Mouse (Mus musculus) small intestine, adult 2 months (tissue): ENCODE data around the gene Cts6.
"Not testable (repeated sequence)": the region's sequence is repeated elsewhere in the genome, so short reads cannot be mapped to it uniquely, and the experiment has no call there.

ENCODE experiments used
- CTCF ChIP-seq: fragments of 200-500 bp; IDR thresholded peaks from 2 replicates; pipeline ENCODE4 v1.5.1; 2012; ENCODE audit warnings: low read depth, mild to moderate bottlenecking, control low read depth, inconsistent platforms, low read length, moderate library complexity, mixed read lengths; ENCODE audit not compliant: insufficient replicate concordance, insufficient read length; ENCODE audit errors: extremely low read depth
- POLR2A ChIP-seq: fragments of 200-500 bp; IDR thresholded peaks from 2 replicates; pipeline ENCODE4 v1.6.1; 2012; ENCODE audit warnings: low read depth, mild to moderate bottlenecking, control low read depth, inconsistent platforms, low read length, moderate library complexity

DNA sequence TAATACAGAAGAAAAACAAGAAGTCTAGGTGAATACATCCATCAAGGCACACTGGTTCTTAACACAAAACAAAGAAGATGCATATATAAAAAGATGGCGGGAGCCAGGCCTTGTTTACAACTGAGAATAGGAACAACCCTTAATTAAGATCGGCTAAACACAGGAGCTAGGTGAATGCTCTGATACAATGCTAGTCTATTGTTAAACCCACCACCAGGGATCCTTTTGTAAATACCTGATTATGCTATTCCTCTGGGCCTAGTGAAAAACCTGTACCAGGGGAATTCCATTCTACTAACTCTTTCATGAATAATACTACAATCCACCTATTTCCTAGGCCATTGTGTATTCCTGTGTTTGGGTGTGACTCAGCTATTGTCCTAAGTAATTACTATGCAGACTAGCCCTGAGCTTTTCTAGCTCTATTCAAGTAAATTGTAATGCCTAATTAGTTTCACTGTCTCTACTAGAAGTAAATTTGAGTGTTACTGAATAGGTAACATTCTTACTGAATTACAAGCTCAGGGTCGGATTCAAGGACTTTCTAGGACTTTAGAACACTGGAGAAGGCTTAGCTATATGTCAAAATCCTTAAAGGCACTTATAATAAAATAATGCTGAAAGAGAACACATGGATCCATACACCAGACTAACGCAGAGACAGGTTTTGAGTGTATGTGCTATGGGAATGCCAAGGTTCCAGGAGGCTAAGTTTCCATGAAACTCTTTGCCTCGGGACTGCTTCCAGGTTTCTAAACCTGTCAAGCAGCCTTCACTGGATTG, 17.9 kb downstream of the Cts6 start:
- TF ChIP-seq CTCF, POLR2A: not testable (repeated sequence)
